Mouse (Mus musculus) layer of hippocampus, postnatal 36 days (tissue): ENCODE data around the gene Phf21a. TPM values are rescaled to one million over a fixed set of nuclear protein-coding genes. Genes with fewer than 3 reads are reported as not detected.

Experiments
- DNase-seq, 2 experiments: peaks; one replicate each; pipeline ENCODE4 v3.0.0; 2022
- total RNA-seq, 2 experiments: library from RNA; stranded (reverse); gene quantifications; 2 replicates each; pipeline ENCODE4 v1.2.3; 2021

The Phf21a gene
- total RNA-seq, result 100 to 1,000 TPM; 136 to 142 TPM

DNA sequence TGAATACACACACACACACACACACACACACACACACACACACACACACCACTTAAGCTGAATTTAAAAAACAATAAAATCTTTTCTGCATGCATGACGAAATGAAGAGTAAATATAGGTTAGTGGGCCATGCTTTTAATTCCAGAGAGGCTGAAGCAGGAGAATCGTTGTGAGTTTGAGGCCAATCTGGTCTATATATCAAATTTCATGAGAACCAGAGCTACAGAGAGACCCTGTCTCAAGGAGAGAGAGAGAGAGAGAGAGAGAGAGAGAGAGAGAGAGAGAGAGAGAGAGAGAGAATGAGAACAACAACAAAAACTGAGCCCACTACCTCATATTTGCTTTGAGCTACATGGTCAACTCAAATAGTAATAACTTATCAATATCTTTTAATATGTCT, at the start of gene Phf21a:
Phf21a (plus strand) TSS at position 301 of the 400 bp plus-strand sequence.
- no peak for DNase-seq

DNA sequence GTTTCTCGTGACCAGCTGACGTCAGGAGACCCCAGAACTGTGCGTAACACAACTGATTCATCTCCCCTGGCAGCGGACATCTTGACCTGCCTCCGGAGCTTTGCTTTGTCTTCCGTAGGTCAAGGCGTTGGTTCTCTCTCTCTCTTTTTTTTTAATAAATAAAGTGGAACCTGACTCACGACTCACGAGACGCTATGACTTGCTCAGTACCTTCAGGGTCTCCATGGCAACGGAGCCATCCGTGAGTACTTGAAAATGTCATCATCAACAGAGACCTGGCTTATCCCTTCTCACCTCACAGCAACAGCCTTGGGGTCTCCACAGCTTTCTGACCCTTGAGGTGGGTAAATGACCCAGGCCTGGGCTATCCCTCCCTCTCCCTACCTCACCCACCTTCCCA, 49.6 kb upstream of the Phf21a start:
- DNase-seq, result no peak

DNA sequence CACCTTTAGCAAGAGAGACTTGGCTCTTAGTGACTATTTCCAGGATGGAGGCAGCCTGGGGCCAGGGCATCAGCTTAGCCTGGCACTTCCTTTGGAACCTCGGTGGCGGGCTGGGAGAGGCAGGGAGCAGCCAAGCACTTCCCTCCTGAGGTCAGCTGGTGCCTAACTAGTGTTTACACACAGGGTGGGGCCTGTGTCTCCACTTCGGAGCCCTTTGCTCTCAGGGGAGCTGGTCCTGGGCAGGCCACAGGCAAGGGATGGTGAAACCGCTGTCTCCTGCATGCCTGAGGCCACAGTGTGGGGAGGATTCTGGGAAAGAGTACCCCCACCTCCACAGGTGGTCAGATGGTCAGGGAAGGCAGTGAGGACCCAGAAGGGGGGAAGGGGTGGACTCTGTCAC, 45.3 kb upstream of the Phf21a start:
- no peak for DNase-seq

DNA sequence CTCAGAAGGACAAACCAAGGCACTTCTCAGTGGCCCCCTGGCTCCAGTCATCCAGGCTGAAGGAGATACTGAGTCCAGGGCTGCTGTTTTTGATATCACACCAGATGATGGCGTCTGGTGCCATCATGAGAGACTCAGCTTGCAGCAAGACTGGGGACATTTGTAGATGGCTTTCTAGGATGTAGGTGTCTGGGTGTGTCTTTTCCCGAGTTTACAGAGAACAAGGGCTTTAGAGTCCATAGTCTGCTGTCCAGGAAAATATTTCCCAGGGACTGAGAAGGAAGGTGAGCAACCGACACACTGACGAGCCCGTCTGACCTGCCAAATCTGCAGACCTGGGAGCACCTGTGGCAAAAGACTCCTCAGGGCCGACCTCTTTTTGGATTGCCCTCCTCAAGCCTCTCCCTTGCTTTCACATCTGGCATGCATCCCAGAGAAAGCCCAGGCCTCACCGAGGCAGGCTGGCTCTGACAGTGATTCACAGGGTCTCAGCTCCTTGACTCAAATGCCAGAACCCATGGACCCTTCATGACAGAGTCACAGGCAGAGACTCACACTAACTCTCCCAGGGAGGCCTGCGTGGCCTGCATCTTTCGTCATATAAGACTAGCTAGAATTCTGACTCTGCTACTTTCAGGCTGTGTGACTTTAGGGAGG, 44.8 kb upstream of the Phf21a start:
- no peak for DNase-seq

DNA sequence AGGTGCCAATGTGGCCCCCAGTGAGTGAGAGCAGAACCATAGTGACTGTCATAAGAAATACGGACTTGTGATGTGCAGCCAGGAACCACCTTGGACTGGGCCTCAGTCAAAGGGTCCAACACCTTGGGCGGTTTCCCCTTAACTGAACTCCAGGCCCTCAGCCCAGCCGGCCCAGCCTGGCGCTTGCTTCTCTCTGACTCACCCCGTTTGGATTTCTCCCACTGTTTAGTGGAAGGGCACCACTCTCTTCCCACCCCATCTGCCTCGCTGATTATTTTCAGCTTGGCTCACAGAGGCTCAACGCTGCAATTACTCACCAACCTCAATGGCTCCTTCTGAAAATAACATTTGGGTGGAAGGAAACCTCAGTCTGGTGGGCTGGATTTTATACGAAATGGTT, 40.7 kb upstream of the Phf21a start:
- DNase-seq, result peak; percentile 58 to 61

DNA sequence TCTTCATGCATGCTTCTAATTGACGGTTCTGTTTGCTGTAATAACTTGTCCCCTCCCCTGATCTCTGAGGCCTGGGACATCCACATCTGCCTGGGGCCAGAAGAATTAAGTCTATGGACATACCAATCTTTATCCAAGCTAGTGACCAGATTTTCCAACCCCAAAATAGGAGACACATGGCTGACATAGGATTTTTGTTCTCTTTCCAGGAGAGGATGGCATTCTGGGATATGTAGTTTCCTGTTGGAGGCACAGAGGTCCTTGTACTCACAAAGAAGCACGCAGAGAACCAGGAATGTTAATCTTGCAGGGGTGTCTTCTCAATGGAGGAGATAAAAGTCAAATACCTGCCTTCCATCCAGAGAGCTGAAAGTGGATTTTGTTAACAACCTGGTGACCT, 40.2 kb upstream of the Phf21a start:
- no peak for DNase-seq

DNA sequence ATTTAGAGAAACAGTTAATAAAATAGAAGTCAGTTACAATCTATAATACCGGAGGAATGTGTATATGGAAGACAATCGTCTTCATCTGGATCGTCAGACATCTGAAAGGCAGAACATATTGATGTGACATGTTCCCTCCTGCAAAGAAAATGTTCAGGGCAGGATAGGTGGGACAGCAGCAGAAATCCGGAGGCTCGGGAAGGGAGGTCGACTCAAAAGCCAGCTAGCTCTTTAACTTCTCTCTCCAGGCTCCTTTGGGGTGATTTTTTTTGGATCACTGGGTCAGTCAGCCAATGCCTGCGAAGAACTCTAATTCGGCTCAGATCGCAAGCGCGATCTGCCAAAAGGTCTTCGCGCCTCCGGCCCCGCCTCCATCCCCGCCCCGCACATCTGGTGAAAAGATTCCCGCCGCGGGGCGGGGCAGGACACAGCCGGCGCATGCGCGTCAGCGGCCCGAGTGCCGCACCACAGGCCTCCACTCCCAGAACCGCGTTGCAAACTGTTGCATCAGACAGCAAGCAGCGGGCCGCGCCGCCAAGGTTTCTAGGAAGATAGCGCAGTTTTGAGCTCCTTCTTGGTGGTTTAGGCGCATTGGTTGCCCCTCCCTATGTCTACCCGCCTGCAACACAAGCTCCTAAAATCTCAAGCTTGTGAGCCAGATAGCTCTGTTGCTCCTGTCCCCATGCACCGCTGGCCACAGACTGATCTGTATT, 37.7 kb upstream of the Phf21a start:
- peak; percentile 83 to 85 for DNase-seq

DNA sequence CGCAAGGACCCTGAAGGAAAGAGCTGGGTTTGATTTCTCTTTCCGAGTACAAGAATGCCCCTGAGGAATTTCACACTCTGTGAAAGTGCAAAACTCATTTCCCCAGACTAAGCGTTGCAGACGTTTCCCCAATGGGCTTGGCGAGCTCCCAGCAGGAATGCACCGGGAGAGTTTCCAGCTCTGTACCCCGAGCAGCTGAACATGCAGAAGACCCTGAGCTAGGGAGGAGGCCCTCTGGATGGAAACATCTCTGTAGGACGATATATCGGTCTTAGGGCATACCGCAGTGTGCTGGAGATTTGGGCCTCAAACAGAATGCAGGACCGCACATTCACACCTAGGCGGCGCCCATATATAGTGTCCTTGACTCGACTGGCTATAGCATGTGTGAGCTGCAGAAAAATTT, 37.1 kb upstream of the Phf21a start:
- DNase-seq, result peak; percentile 50 to 61

DNA sequence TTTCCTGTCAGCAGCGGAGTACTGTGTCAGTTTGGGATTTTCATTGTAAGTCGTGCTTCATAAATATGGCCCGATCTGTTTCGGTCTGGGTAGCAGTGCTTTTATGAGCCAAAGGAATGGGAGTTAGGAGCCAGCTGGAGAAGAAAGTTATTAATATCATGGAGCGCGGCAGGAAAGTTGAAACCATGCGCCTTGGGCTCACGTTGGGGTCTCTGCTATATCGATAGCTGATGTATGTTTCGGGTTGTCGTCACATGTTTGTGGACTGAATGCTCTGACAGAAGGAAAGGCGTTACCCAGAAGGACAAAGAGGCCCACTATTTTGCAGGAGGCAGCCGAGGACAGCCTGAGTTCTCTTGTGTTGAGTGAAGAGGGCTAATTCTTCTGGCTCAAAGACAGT, 36.2 kb upstream of the Phf21a start:
- no peak for DNase-seq

DNA sequence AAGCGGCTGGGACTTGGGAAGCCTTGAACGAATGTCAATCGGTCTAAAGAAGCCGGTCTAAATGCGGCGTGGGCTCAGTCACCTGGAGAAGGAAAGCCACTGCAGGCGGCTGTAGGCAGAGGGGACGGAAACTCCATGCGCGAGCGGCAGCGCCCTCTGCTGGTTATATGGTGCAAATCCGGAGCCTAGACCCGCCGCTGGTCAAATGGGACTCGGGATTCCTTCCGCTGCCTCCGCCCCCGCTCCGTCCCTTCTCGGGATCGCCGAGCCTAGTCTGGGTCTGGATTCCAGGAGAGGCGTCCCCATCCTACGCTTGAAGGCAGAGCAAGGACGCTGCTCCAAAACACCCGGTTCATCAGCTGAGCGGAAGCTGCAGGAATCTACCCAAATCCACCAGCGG, 34.4 kb upstream of the Phf21a start:
- peak; percentile 92 to 93 for DNase-seq

DNA sequence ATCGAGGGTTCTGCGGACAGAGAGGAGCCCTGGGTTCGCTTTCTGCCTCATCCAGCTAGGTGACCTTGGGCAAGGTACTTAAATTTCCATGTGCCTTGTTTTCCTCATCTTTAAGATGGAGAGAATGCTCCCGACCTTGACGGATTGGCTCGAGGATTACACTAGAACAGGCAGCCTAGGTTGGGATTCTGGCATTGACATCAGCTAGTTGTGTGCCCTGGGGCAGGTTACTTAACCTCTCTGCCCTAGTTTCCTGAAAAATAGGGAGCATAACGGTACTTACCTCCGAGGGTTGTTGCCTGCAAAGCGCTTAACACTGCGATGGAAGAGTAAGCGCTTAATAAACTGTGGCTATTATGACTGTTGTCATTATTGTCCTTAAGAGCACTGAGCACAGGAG, 34.0 kb upstream of the Phf21a start:
- DNase-seq, result no peak

DNA sequence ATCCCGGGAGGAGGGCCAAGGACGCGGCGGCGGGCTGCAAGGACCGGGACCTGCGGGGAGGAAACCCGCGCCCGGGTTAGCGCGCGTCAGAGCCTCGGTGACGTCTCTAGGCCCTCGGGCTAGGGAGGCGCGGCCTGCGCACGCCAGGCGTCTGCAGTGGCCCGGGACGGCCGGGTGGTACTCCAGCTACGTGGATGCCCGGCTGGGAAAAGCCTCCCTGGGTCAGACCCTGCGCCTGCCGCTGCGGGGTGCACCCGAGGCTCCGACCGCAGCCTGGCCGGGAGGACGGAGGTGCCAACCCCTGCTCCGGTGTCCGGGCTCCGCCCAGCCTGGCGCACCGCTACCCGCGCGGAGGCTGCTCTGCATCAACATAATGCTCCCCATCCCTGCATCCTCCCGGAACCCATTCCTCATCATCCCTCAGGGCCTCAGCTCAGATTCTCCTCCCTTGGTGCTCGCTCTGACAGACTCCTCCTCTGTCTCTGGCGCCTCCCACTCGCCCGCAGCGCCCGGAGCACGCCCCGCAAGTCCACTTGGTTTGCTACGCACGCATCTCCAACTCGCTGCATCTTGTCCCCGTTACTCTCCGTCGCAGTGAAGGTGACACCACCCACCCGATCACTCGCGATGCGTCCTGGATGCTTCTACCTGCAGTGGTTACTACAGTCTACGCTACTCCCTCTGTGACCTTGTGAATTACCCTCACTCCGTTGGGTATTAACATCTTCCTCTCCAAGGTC, 33.3 kb upstream of the Phf21a start:
- peak; percentile 69 to 76 for DNase-seq

DNA sequence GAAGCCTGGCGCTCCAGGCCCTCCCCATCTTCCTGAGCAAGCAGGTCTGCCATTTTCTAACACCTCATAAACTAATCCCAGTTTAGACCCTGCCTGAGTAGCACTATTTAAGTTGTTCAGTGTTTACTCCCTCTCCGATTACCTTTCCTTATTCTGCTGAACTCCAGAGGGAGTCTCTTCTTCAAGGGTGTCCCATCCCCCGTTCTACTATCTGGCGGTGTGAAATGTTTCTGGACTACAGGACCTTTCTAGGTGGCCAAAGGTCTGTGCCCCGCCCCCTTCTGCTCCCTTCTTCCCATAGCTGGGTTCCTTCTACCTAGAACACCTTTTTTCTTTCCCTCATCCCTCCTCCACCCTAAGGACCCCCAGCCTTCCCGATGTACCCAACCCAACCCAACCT, 32.6 kb upstream of the Phf21a start:
- DNase-seq, result no peak

DNA sequence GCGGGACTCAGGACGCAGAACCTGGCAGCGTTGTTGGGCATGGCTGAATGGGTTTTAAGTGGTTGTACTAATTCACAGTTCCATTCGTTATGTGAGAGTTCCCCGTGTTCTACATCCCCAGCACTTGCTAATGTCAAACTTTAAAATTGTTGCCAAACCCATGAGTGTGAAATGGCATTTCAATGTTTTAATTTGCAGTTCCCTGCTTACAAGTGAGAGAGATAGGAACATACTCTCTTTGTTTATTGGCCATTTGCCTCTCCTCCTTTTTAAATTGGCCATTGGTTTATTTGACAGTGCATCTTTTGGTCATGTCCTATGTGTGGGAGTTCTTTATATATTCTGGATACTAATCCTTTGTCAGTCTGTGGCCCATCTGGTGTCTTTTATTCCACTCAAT, 31.6 kb upstream of the Phf21a start:
- DNase-seq, result peak in 1 of 2 experiments; percentile 45

DNA sequence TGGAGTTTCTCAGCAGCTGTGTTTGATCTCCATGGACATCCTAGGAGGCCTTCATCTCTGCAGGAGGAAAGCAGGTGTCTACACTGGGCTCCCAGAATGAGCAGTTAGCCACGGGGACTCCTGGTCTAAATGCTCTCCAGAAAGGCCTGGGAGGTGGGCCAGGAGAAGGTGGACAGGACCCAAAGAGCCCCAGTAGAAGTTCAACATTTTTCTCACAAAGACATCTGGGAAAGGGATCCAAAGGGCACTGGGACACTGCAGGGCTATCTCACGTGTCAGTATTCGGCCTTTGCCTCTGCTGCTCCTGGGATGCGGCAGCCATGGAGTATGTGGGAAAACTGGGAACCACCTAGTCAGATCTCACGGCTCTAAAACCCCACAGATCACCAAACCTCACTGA, 29.8 kb upstream of the Phf21a start:
- no peak for DNase-seq

DNA sequence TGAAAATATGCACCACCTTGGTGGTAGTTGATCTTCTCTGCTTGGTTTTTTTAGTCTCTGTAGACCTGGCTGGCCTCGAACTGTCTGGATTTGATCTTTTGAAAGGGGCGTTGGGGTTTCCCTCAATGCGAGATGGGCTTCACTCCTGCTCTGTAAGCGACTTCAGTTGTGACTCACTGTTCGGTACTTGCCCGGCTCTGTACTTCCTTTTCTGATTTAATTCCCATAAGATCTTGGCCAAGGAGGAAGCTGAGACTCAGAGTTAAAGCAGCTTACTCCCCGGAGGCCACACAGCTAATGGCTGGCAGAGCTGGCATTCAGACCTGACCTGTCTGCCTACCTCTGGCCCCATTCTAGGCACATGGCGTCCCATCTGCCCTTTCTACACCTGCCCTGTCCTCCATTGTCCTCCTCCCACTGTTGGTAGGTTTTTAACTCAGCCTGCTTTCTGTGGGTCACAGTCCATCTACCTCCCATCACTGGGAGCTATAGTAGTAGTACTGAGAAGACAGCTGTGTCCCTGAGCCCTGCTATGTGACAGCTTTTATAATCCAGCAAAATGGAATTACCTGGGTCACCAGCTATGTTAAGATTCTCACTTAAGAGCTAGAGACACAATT, 27.5 kb upstream of the Phf21a start:
- no peak for DNase-seq

DNA sequence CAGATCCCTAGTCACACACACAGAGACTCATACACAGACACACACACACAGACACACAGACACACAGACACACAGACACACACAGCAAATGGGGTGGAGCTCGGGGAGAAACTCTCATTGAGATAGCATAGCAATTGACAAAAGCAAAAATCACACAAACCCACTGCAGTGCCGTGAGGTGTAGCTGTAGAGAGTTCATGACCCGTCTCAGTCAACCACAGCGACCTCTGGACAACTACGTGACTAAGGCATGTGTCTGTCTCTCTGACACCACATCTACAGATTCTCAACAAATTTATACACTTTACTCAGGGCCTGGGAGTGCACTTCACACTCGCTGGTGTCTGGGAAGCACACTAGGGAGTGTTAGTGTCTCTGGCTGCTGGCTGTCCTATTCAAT, 27.0 kb upstream of the Phf21a start:
- DNase-seq, result no peak

DNA sequence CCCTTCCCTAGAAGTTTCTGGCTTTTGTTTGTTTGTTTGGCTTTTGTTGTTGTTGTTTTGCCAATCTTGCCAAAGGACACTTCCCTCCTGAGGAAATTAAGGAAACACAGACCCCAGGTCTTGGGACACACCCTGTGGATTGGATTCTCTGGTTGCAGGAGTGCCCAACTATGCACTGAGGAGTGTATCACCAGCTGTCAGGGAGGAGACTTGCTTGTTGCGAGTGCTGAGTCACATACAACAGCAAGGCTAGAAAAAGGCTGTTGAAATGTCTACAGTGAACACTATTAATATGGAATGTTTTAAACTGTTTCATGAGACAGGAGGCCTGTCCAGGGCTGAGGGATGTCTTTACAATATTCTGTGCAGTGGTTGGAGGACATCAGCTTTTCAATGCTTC, 26.0 kb upstream of the Phf21a start:
- no peak for DNase-seq

DNA sequence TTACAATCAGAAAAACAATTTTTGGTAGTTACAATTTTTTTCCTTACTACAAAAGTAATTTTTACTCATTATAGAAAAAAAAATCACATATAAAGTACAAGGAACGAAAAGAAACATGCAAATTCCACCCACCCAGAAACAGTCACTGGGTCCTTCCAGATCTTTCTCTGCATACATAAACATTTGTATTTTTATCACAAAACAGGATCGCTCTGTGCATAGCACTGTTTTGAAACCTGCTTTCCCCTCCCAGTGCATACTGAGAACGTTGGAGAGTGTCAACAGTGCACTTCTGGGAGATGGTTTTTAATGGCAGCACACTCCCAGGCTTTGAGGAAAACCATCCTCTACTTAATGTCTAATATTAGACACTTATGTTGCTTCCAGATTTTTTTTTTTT, 25.3 kb upstream of the Phf21a start:
- no peak for DNase-seq

DNA sequence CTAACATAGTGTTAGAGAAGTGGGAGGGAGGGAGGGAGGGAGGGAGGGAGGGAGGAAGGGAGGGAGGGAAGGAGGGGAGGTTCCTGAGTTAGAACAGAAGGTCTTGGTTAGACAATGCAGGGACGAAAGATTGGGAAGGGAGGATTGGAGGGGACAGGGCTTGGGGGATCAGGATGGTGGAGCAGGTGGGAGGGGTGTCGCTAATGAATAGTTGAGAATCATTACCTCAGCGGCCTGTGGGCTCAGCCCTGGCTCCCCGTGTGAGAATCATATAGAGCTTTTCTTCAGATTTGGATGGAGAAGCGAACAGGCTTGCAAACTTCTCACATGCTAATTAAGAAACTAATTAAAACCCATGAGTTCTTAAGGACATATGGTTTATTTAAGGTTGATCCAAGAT, 23.3 kb upstream of the Phf21a start:
- no peak for DNase-seq

DNA sequence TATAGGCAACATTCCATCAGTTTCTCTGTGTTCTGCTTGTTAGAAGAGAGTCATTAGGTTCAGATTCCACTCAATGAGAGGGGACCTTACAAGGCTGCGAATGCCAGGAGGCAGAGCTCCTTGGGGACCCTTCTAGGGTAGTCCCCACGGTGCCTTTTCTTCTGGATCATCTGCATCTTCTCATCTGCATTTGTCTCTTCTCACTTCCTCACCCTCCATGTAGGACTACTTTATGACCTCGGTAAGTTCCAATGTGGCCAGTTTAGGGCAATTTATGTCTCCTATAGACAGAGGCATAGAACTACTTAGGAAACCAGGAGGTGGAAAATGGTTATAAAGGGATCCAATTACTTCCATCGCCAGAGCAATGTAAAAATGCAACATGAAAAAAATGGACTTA, 21.8 kb upstream of the Phf21a start:
- no peak for DNase-seq

DNA sequence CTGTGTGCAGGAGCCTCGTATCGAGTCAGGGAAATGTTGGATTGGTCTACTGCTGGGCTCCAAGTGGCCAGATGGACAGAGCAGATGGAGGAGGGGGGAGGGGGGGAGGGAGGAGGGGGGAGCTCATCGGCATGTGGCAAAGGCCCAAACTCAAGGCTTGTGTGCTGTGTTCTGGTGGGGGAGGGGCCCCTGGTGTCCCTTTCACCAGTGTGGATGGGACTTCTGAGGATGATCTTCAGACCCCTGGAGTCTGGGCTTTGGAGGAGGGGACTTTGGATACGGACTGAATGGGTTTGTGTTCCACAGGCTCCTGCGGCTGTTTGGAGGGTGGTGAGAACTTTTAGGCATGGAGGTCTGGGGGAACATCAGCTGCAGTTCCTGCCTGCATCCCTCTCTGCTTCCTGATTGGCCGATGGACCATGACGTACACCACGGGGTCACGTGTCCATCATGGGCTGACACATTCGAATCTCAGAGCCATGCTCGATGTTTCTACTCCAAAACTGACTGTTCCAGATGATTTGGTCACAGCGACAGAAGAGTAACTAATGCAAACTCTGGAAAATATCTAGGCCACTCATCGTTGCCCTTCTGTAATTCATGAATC, 16.7 kb upstream of the Phf21a start:
- DNase-seq, result no peak

DNA sequence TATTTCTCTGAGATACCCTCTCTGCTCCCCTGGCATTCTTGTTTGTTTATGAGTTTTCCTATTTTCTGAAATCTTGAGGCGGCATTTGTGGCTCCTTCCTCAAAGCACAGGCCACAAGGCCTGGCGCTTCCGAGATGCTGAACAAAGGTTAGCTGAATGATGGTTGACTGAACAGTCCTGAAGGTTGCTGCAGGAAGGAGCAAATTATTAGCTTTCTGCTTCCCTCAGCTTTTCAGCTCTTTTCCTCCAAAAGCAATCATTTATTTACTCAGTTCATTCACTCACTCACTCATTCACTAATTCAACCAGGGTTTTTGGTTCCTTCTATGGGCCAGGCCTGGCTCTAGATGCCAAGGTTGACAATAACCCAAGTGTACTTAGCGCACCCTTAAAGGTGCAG, 10.7 kb upstream of the Phf21a start:
- DNase-seq, result no peak
